Mouse (Mus musculus) liver, embryonic 14.5 days (tissue): ENCODE data around the gene Dip2c. TPM values are rescaled to one million over a fixed set of nuclear protein-coding genes. Genes with fewer than 3 reads are reported as not detected.

Experiments used
- ATAC-seq: fragments of 200-750 bp; cut with Nextera tagmentation; 2 replicates; pipeline ENCODE4 v1.8.0; 2017; ENCODE audit warnings: moderate number of reproducible peaks, mild to moderate bottlenecking, moderate library complexity; ENCODE audit not compliant: insufficient read depth
- DNase-seq, 3 experiments: peaks; one replicate each; pipeline ENCODE4 v3.0.0-alpha.2; 2012 to 2013; ENCODE audit warnings: low read depth in 3 of 3, low spot score in 3 of 3
- H3K27ac ChIP-seq: fragments of 300-500 bp; sonication (generic); 2 replicates; pipeline ENCODE4 v1.5.1; 2014; ENCODE audit warnings: moderate library complexity, mild to moderate bottlenecking, control low read depth, inconsistent platforms
- H3K27me3 ChIP-seq: fragments of 300-500 bp; sonication (generic); 2 replicates; pipeline ENCODE4 v1.6.1; 2014; ENCODE audit warnings: mild to moderate bottlenecking, low read length, moderate library complexity; ENCODE audit not compliant: control insufficient read depth, insufficient read depth
- H3K36me3 ChIP-seq: fragments of 300-500 bp; sonication (generic); replicated peaks from 2 replicates; pipeline ENCODE4 v1.6.1; 2014; ENCODE audit warnings: low read depth; ENCODE audit not compliant: control insufficient read depth, insufficient read depth
- H3K4me1 ChIP-seq, 2 experiments: fragments of 200-500 bp in 1 of 2; fragments of 300-500 bp in 1 of 2; sonication (generic) in 1 of 2; replicated peaks; 2 replicates each; pipeline ENCODE4 v1.6.1; 2012 to 2014; ENCODE audit warnings: antibody characterized with exemption in 1 of 2, inconsistent platforms in 1 of 2, low read length in 1 of 2; ENCODE audit not compliant: control insufficient read depth in 2 of 2, insufficient read depth in 2 of 2
- H3K4me2 ChIP-seq: fragments of 300-500 bp; sonication (generic); 2 replicates; pipeline ENCODE4 v1.6.1; 2014; ENCODE audit warnings: low read depth, mild to moderate bottlenecking, control low read depth, moderate library complexity
- H3K4me3 ChIP-seq, 2 experiments: fragments of 200-500 bp in 1 of 2; fragments of 300-500 bp in 1 of 2; sonication (generic) in 1 of 2; 2 replicates each; pipeline ENCODE4 v1.5.1; 2012 to 2014; ENCODE audit warnings: low read depth in 2 of 2, low read length in 2 of 2, mild to moderate bottlenecking in 2 of 2, control low read depth in 1 of 2, inconsistent platforms in 1 of 2, moderate library complexity in 1 of 2; ENCODE audit not compliant: insufficient read depth in 1 of 2
- H3K9ac ChIP-seq: fragments of 300-500 bp; sonication (generic); replicated peaks from 2 replicates; pipeline ENCODE4 v1.6.1; 2014; ENCODE audit warnings: mild to moderate bottlenecking, control low read depth, moderate library complexity
- H3K9me3 ChIP-seq: fragments of 300-500 bp; sonication (generic); 2 replicates; pipeline ENCODE4 v1.6.1; 2016; ENCODE audit warnings: low read length, mixed read lengths; ENCODE audit not compliant: control insufficient read depth
- CTCF ChIP-seq: IDR thresholded peaks from 2 replicates; pipeline ENCODE4 v1.5.1; 2016; ENCODE audit warnings: antibody characterized with exemption, low read depth, control low read depth
- EP300 ChIP-seq: IDR thresholded peaks from 2 replicates; pipeline ENCODE4 v1.6.1; 2016; ENCODE audit warnings: antibody characterized with exemption, low read depth
- whole genome bisulfite sequencing: fragments of 180-500 bp; shearing (Covaris S2); extraction: QIAGEN DNeasy Blood & Tissue Kit; methylation state at CpG from one replicate; pipeline ENCODE4 v1.1.7; 2014; ENCODE audit not compliant: insufficient replicate concordance; 5-methylcytosine and 5-hydroxymethylcytosine counted together
- polyA plus RNA-seq, 2 experiments: library from polyadenylated mRNA; depleted of rRNA in 1 of 2; stranded (reverse) in 1 of 2; unstranded in 1 of 2; fragments of >200 nt; fragmentation: Nextera tagmentation in 1 of 2; extraction: Ambion mirVana in 1 of 2; gene quantifications; 2 replicates each; pipeline versions ENCODE4 v1.2.1 to v1.2.3; 2012 to 2014

Gene Dip2c
- polyA plus RNA-seq, 2 experiments: 0.46 to 0.55 TPM

DNA sequence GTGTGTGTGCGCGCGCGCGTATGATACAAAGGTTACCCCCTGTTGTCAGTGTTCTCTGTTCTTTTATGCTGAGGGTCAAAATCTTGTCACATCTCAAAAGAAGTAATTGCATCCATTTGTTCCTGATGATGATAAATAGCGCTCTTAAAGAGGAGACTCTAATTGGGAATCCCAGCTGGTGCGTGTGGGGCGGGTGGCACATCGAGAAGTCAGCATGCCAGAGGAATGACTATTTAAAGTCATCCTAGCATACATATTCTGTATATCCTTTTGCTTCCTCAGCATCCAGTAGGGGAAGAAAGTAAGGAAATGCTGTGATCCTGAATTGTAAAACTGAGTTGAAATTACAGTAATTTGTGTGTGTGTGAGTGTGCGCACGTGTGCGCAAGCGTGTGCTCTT lies 6.7 kb downstream of the Dip2c start:
- 84% methylated on average over 13 of the region's 13 CpGs for WGBS
- no peak for DNase-seq
- Histone ChIP-seq H3K9ac (no peak overlapping the region), H3K4me3 (no peak overlapping the region), H3K9me3 (no peaks in the 10 kb centered on the region), H3K4me1 (no peaks in the 10 kb centered on the region), H3K27ac (no peak overlapping the region), H3K36me3 (no peaks in the 10 kb centered on the region), H3K27me3 (peaks cover under 1% of the 10 kb centered on the region), H3K4me2 (no peak overlapping the region)
- ATAC-seq: no peak
- TF ChIP-seq CTCF (no peak), EP300 (no peak)

DNA sequence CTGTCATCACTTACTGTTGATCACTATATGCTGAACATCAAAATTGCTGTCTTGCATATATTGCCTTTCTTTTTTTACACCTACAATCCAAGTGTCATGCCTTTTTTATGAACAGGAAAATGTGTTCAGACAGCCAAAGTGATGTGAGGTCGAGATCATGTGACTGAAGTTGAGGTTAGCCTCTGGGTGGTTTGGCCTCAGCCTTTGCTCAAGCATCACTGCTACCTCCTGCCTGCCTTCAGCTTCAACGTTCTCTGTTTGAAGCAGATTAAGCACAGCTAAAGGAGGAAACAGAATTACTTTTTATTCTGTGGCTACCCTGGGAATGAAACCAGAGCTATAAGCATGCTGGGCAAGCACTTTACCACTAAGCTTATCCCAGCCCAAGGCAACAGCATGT lies 13.6 kb downstream of the Dip2c start:
- Histone ChIP-seq H3K27me3 (no peaks in the 10 kb centered on the region), H3K9me3 (no peaks in the 10 kb centered on the region), H3K4me1 (no peaks in the 10 kb centered on the region), H3K4me3 (no peak overlapping the region), H3K4me2 (no peak overlapping the region), H3K27ac (no peak overlapping the region), H3K36me3 (no peaks in the 10 kb centered on the region), H3K9ac (no peak overlapping the region)
- TF ChIP-seq CTCF (no peak), EP300 (no peak)
- ATAC-seq: no peak
- DNase-seq: no peak
- WGBS: 18% methylated on average over 2 of the region's 2 CpGs

DNA sequence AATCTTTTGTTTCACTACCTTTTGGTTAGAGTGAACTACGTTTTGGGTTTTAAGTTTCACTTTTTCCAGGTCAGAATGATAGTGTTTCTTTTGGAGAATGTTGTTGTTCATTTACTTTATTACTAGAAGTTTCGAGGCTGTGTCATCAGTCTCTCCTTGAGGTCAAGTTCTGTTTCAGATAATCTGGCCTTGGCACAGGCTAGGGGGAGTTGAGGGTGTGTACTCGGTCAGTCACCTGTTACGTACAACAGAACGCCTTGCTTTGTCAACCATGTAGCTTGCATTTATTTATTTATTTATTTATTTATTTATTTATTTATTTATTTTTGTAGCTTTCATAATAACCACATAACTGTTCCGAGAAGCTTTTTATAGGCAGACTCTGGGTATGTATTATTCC lies 20.0 kb downstream of the Dip2c start:
- no peaks in the 10 kb centered on the region for H3K9me3 ChIP-seq
- ATAC-seq (no peak), DNase-seq (no peak)
- no peak overlapping the region for H3K4me2 ChIP-seq
- no peaks in the 10 kb centered on the region for H3K27me3 ChIP-seq
- H3K4me3 ChIP-seq: no peak overlapping the region
- no peaks in the 10 kb centered on the region for H3K36me3 ChIP-seq
- no peaks in the 10 kb centered on the region for H3K4me1 ChIP-seq
- WGBS: 63% methylated on average over 6 of the region's 6 CpGs
- TF ChIP-seq CTCF (no peak), EP300 (no peak)
- no peak overlapping the region for H3K9ac ChIP-seq
- H3K27ac ChIP-seq: no peak overlapping the region

DNA sequence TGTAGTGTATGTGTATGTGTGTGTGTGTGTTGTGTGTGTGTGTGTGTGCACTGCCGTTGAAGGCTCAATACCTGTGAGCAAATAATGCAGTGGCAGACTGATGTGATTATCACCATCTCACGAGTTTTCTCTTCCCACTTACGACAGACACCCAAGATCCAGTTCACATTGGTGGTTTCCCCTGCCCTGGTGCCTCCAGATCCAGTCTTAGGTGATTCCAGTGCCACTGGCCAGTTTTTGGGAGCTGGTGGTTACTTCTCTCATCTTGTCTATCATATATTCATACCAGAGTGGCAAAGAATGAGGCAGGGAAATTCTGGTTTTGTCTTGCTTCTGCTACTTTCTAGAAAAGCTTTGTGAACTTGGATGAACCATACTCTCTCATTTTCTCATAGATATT lies 20.9 kb downstream of the Dip2c start:
- no peak overlapping the region for H3K9ac ChIP-seq
- no peak for ATAC-seq
- H3K27me3 ChIP-seq: no peaks in the 10 kb centered on the region
- no peaks in the 10 kb centered on the region for H3K4me1 ChIP-seq
- no peaks in the 10 kb centered on the region for H3K36me3 ChIP-seq
- H3K9me3 ChIP-seq: no peaks in the 10 kb centered on the region
- no peak for TF ChIP-seq EP300
- TF ChIP-seq CTCF: no peak
- no peak overlapping the region for H3K4me2 ChIP-seq
- 62% methylated on average over 3 of the region's 3 CpGs for WGBS
- DNase-seq: no peak
- no peak overlapping the region for H3K4me3 ChIP-seq
- no peak overlapping the region for H3K27ac ChIP-seq

DNA sequence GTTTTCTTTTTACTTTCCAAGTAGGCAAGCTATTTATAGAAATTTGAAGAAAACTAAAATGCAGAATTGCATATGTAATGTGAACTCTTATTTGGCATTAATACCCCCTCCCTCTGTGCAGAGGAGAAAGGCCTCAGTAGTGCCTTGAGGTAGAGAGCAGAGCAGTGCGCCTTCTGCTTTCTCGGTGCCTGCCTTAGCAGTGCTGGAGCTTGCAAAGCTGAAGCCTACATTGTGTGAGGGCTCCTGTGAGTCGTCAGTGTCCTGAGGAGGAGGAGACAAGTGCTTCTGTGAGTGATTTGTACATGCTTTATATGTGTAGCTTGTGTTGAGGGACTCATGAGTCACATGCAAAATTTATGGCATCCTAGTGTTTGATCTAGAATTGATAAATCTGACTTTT lies 21.4 kb downstream of the Dip2c start:
- DNase-seq (no peak), ATAC-seq (no peak)
- WGBS: 56% methylated on average over 3 of the region's 3 CpGs
- H3K4me3 ChIP-seq: no peak overlapping the region
- no peak overlapping the region for H3K27ac ChIP-seq
- H3K9me3 ChIP-seq: no peaks in the 10 kb centered on the region
- H3K4me1 ChIP-seq: no peaks in the 10 kb centered on the region
- TF ChIP-seq CTCF (no peak), EP300 (no peak)
- no peaks in the 10 kb centered on the region for H3K27me3 ChIP-seq
- H3K36me3 ChIP-seq: no peaks in the 10 kb centered on the region
- no peak overlapping the region for H3K4me2 ChIP-seq
- H3K9ac ChIP-seq: no peak overlapping the region
